Mouse (Mus musculus) CH12.LX (cell line): ENCODE data around the gene Tspan4. TPM values are rescaled to one million over a fixed set of nuclear protein-coding genes. Genes with fewer than 3 reads are reported as not detected.

Experiments used
- DNase-seq: peaks from one replicate; pipeline ENCODE4 v3.0.0-alpha.2; 2013; ENCODE audit errors: extremely low read depth
- H3K27ac ChIP-seq: 2 replicates; pipeline ENCODE4 v1.5.1; 2012; ENCODE audit warnings: low read depth, mild to moderate bottlenecking, control low read depth, moderate library complexity; ENCODE audit not compliant: insufficient read depth
- H3K27me3 ChIP-seq: replicated peaks from 2 replicates; pipeline ENCODE3; 2012; ENCODE audit warnings: inconsistent platforms
- H3K36me3 ChIP-seq, 2 experiments: replicated peaks in 1 of 2; 2 replicates each; pipeline versions ENCODE3 to v1.6.1; 2012; ENCODE audit warnings: inconsistent platforms in 1 of 2, low read length in 1 of 2, mild to moderate bottlenecking in 1 of 2, mixed read lengths in 1 of 2, moderate library complexity in 1 of 2; ENCODE audit not compliant: control insufficient read depth in 1 of 2, insufficient read depth in 1 of 2
- H3K4me1 ChIP-seq, 2 experiments: 2 replicates each; pipeline ENCODE4 v1.6.1; 2012; ENCODE audit warnings: inconsistent platforms in 1 of 2, moderate library complexity in 1 of 2; ENCODE audit not compliant: insufficient read depth in 2 of 2, control insufficient read depth in 1 of 2
- H3K4me2 ChIP-seq: 2 replicates; pipeline ENCODE4 v1.6.1; 2012; ENCODE audit warnings: low read depth, mild to moderate bottlenecking, control low read depth; ENCODE audit not compliant: poor library complexity, insufficient read depth, severe bottlenecking
- H3K4me3 ChIP-seq, 3 experiments: fragments of 150-350 bp in 1 of 3; sonication (generic) in 1 of 3; replicated peaks in 1 of 3; 2 replicates each; pipeline versions ENCODE3 to v1.5.1; 2011 to 2012; ENCODE audit warnings: low read depth in 2 of 3, low read length in 2 of 3, mild to moderate bottlenecking in 2 of 3, moderate library complexity in 2 of 3, control low read depth in 1 of 3, improper control_type of control experiment in 1 of 3, inconsistent platforms in 1 of 3, mixed read lengths in 1 of 3; ENCODE audit not compliant: poor library complexity in 1 of 3
- H3K79me2 ChIP-seq: replicated peaks from 2 replicates; pipeline ENCODE4 v1.6.1; 2012; ENCODE audit warnings: mild to moderate bottlenecking, moderate library complexity; ENCODE audit not compliant: control insufficient read depth, poor library complexity, insufficient read depth, severe bottlenecking; ENCODE audit errors: extremely low read depth
- H3K9ac ChIP-seq: 2 replicates; pipeline ENCODE4 v1.6.1; 2012; ENCODE audit warnings: low read depth, mild to moderate bottlenecking, control low read depth, moderate library complexity; ENCODE audit not compliant: insufficient read depth
- H3K9me3 ChIP-seq: replicated peaks from 2 replicates; pipeline ENCODE3; 2012; ENCODE audit warnings: low read length, inconsistent platforms, mixed read lengths
- CHD1 ChIP-seq: IDR thresholded peaks from 2 replicates; pipeline ENCODE4 v1.6.1; 2012; ENCODE audit warnings: low read depth, low read length, improper control_type of control experiment, inconsistent platforms
- CTCF ChIP-seq, 2 experiments: IDR thresholded peaks in 1 of 2; conservative IDR thresholded peaks in 1 of 2; 2 replicates each; pipeline ENCODE4 v1.5.1; 2011 to 2012; ENCODE audit warnings: low read depth in 2 of 2, low read length in 2 of 2, improper control_type of control experiment in 1 of 2, inconsistent platforms in 1 of 2, mild to moderate bottlenecking in 1 of 2, moderate library complexity in 1 of 2
- E2F4 ChIP-seq: IDR thresholded peaks from 2 replicates; pipeline ENCODE4 v1.6.1; 2011; ENCODE audit warnings: low read depth, low read length, improper control_type of control experiment; ENCODE audit not compliant: insufficient replicate concordance
- GABPA ChIP-seq: IDR thresholded peaks from 2 replicates; pipeline ENCODE4 v1.6.1; 2012; ENCODE audit warnings: low read depth, low read length, improper control_type of control experiment, inconsistent platforms; ENCODE audit not compliant: insufficient replicate concordance
- HCFC1 ChIP-seq: IDR thresholded peaks from 2 replicates; pipeline ENCODE4 v1.6.1; 2012; ENCODE audit warnings: low read depth, mild to moderate bottlenecking, inconsistent platforms, low read length, improper control_type of control experiment
- IRF4 ChIP-seq: IDR thresholded peaks from 2 replicates; pipeline ENCODE4 v1.6.1; 2014; ENCODE audit warnings: low read depth, mild to moderate bottlenecking, inconsistent platforms, low read length, improper control_type of control experiment
- JUN ChIP-seq: IDR thresholded peaks from 2 replicates; pipeline ENCODE4 v1.6.1; 2011; ENCODE audit warnings: low read depth, mild to moderate bottlenecking, low read length, improper control_type of control experiment, moderate library complexity; ENCODE audit not compliant: insufficient read depth
- JUND ChIP-seq: conservative IDR thresholded peaks from 2 replicates; pipeline ENCODE4 v1.6.1; 2011; ENCODE audit warnings: low read depth, low read length, improper control_type of control experiment
- KAT2A ChIP-seq: IDR thresholded peaks from 2 replicates; pipeline ENCODE4 v1.6.1; 2012; ENCODE audit warnings: low read length, improper control_type of control experiment, inconsistent platforms; ENCODE audit not compliant: insufficient replicate concordance
- MAFK ChIP-seq: IDR thresholded peaks from 2 replicates; pipeline ENCODE4 v1.6.1; 2011; ENCODE audit warnings: low read length, improper control_type of control experiment; ENCODE audit not compliant: insufficient replicate concordance
- MEF2A ChIP-seq: IDR thresholded peaks from 2 replicates; pipeline ENCODE4 v1.6.1; 2014; ENCODE audit warnings: low read depth, mild to moderate bottlenecking, inconsistent platforms, low read length, improper control_type of control experiment, borderline replicate concordance
- MYC ChIP-seq: IDR thresholded peaks from 2 replicates; pipeline ENCODE4 v1.6.1; 2011; ENCODE audit warnings: low read depth, mild to moderate bottlenecking, improper control_type of control experiment, low read length
- NELFE ChIP-seq: IDR thresholded peaks from 2 replicates; pipeline ENCODE4 v1.6.1; 2011; ENCODE audit warnings: low read depth, low read length, improper control_type of control experiment
- NRF1 ChIP-seq: IDR thresholded peaks from 2 replicates; pipeline ENCODE4 v1.6.1; 2014; ENCODE audit warnings: low read depth, mild to moderate bottlenecking, inconsistent platforms, low read length, improper control_type of control experiment, moderate library complexity
- PAX5 ChIP-seq: IDR thresholded peaks from 2 replicates; pipeline ENCODE4 v1.6.1; 2012; ENCODE audit warnings: low read length, inconsistent platforms, mixed read lengths
- POLR2AphosphoS2 ChIP-seq: IDR thresholded peaks from 2 replicates; pipeline ENCODE4 v1.6.1; 2011; ENCODE audit warnings: low read depth, low read length, improper control_type of control experiment
- RAD21 ChIP-seq: IDR thresholded peaks from 2 replicates; pipeline ENCODE4 v1.6.1; 2011; ENCODE audit warnings: low read depth, mild to moderate bottlenecking, low read length, improper control_type of control experiment, moderate library complexity
- SMC3 ChIP-seq: IDR thresholded peaks from 2 replicates; pipeline ENCODE4 v1.6.1; 2011; ENCODE audit warnings: low read depth, low read length, improper control_type of control experiment
- TBP ChIP-seq: conservative IDR thresholded peaks from 2 replicates; pipeline ENCODE4 v1.6.1; 2011; ENCODE audit warnings: low read depth, low read length, improper control_type of control experiment
- TCF12 ChIP-seq: IDR thresholded peaks from 2 replicates; pipeline ENCODE4 v1.6.1; 2014; ENCODE audit warnings: low read depth, mild to moderate bottlenecking, inconsistent platforms, low read length, improper control_type of control experiment
- UBTF ChIP-seq: IDR thresholded peaks from 2 replicates; pipeline ENCODE4 v1.6.1; 2012; ENCODE audit warnings: low read depth, mild to moderate bottlenecking, inconsistent platforms, low read length, improper control_type of control experiment, moderate library complexity
- ZMIZ1 ChIP-seq: IDR thresholded peaks from 2 replicates; pipeline ENCODE4 v1.6.1; 2012; ENCODE audit warnings: low read depth, mild to moderate bottlenecking, inconsistent platforms, low read length, improper control_type of control experiment
- ZNF384 ChIP-seq: IDR thresholded peaks from 2 replicates; pipeline ENCODE4 v1.6.1; 2012; ENCODE audit warnings: low read depth, low read length, improper control_type of control experiment, inconsistent platforms
- dilution Hi-C: fragments of 300-500 bp; cut with MboI; formaldehyde crosslinking; loops from 2 replicates; pipeline ENCODE4 v1.14.3; 2020; ENCODE audit warnings: low sequenced_read_pairs; ENCODE audit not compliant: extremely low pct_unique_long_range_greater_than_20kb, extremely low pct_ligation_motif_present
- in situ Hi-C: fragments of 300-500 bp; cut with MboI; formaldehyde crosslinking; loops from 3 replicates; pipeline ENCODE4 v1.14.3; 2019; ENCODE audit warnings: low sequenced_read_pairs, low pct_ligation_motif_present, low pct_unique_long_range_greater_than_20kb, mixed read lengths
- polyA plus RNA-seq: library from polyadenylated mRNA; unstranded; fragments of >175 nt; gene quantifications from 2 replicates; pipeline ENCODE4 v1.2.1, GENCODE M21; 2012; ENCODE audit warnings: low read depth; ENCODE audit not compliant: insufficient read length
- total RNA-seq, 2 experiments: library from RNA; depleted of rRNA; stranded (reverse); fragments of 300-350 nt in 1 of 2; fragments of >200 nt in 1 of 2; gene quantifications; 2 replicates each; pipeline ENCODE4 v1.2.3; 2012 to 2014

The Tspan4 gene
- total and polyA plus RNA-seq, 3 experiments: 21.2 to 28.9 (median 28.4) TPM

GRCm38 (mm10) chr7:141457986-141458660 is 16.9 kb upstream of the Tspan4 start:
- in situ Hi-C loops (no loop called here), dilution Hi-C loops (no loop called here)
- H3K27me3 ChIP-seq: no peaks in the 10 kb centered on the region
- no peak overlapping the region for H3K9ac ChIP-seq
- no peak overlapping the region for H3K27ac ChIP-seq
- peaks cover 22 to 43% of the 10 kb centered on the region in 2 experiments for H3K36me3 ChIP-seq
- DNase-seq: no peak
- H3K9me3 ChIP-seq: no peaks in the 10 kb centered on the region
- H3K79me2 ChIP-seq: no peaks in the 10 kb centered on the region
- no peak overlapping the region for H3K4me2 ChIP-seq
- TF ChIP-seq CTCF (conservative IDR thresholded peaks at IDR 0.05 in 1 of 2, IDR thresholded peaks at IDR 0.05 in 1 of 2; ENCODE audit: low read depth in 2 of 2, low read length in 2 of 2) (peak in 1 of 2 experiments; percentile 69; a peak in 2 of 4 replicates), RAD21 (peak; percentile 58), SMC3 (peak; percentile 44), ZNF384 (no peak)
- peaks cover 11 to 29% of the 10 kb centered on the region in 2 experiments for H3K4me1 ChIP-seq
- H3K4me3 ChIP-seq: no peak overlapping the region

DNA sequence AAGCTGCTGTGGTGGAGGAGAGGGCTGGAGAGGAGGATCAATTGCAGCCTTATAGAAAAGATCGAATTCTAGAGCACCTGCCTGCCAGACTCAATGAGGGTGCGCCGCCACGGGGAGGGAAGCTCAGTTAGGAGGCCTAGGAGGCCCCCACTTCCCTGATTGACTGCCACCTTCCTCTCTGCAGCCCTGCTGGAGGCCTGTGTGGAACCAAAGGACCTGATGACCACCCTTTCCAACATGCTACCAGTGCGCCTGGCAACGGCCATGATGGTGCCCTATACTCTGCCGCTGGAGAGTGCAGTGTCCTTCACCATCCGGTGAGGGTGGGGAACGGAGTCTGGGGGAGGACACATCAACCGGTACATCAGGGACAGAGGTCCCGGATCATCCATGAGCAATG is 16.4 kb upstream of the Tspan4 start:
- dilution Hi-C loops: no loop called here
- DNase-seq: no peak
- H3K4me1 ChIP-seq: peaks cover 11 to 24% of the 10 kb centered on the region in 2 experiments

DNA sequence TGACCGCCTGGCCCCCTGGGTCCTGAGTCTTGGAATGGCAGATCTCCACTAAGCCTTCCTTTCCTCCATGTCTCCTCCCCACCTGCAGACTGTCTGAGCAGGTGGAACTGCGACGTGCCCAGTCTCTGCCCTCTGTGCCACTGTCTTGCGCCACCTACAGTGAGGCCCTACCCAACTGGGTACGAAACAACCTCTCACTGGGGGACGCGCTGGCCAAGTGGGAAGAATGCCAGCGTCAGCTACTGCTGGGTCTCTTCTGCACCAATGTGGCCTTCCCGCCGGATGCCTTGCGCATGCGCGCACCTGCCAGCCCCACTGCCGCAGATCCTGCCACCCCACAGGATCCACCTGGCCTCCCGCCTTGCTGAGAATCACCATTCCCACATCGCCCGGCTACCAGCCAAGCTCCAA is 15.7 kb upstream of the Tspan4 start:
- in situ Hi-C loops: no loop called here
- no peaks in the 10 kb centered on the region for H3K79me2 ChIP-seq
- H3K4me3 ChIP-seq: no peak overlapping the region
- no peaks in the 10 kb centered on the region for H3K9me3 ChIP-seq
- dilution Hi-C loops: no loop called here
- no peak for TF ChIP-seq MYC
- no peak for TF ChIP-seq TCF12
- no peak for TF ChIP-seq POLR2AphosphoS2
- no peak for TF ChIP-seq TBP
- no peak for TF ChIP-seq RAD21
- TF ChIP-seq UBTF: no peak
- TF ChIP-seq PAX5: no peak
- TF ChIP-seq CHD1: no peak
- TF ChIP-seq ZMIZ1: no peak
- no peak for TF ChIP-seq JUND
- TF ChIP-seq SMC3: no peak
- TF ChIP-seq NRF1: no peak
- TF ChIP-seq JUN: no peak
- TF ChIP-seq KAT2A: no peak
- H3K27ac ChIP-seq: no peak overlapping the region
- DNase-seq: no peak
- H3K4me1 ChIP-seq: peaks cover 10 to 27% of the 10 kb centered on the region in 2 experiments
- no peaks in the 10 kb centered on the region for H3K27me3 ChIP-seq
- no peak overlapping the region for H3K4me2 ChIP-seq
- peaks cover 22 to 43% of the 10 kb centered on the region in 2 experiments for H3K36me3 ChIP-seq
- H3K9ac ChIP-seq: no peak overlapping the region

More for the DNA sequence above, 16.4 kb upstream of the Tspan4 start:
- no peak overlapping the region for H3K27ac ChIP-seq
- in situ Hi-C loops: no loop called here
- no peak overlapping the region for H3K9ac ChIP-seq
- H3K9me3 ChIP-seq: no peaks in the 10 kb centered on the region
- no peak for TF ChIP-seq E2F4
- TF ChIP-seq MEF2A: no peak
- TF ChIP-seq MAFK: no peak
- TF ChIP-seq JUND: no peak
- TF ChIP-seq IRF4: no peak
- no peak for TF ChIP-seq TCF12
- TF ChIP-seq ZNF384: no peak
- TF ChIP-seq NELFE: no peak
- no peak for TF ChIP-seq JUN
- no peak for TF ChIP-seq UBTF
- no peak for TF ChIP-seq GABPA
- TF ChIP-seq HCFC1: no peak
- H3K4me2 ChIP-seq: no peak overlapping the region
- no peak overlapping the region for H3K4me3 ChIP-seq
- peaks cover 22 to 43% of the 10 kb centered on the region in 2 experiments for H3K36me3 ChIP-seq
- no peaks in the 10 kb centered on the region for H3K79me2 ChIP-seq
- H3K27me3 ChIP-seq: no peaks in the 10 kb centered on the region
